Mouse (Mus musculus) skeletal muscle tissue, adult 2 months (tissue): Measurements from ENCODE around the gene Hist1h4f.
"Not testable (repeated sequence)": the region's sequence is repeated elsewhere in the genome, so short reads cannot be mapped to it uniquely, and the experiment has no call there.

Experiments used
- DNase-seq: peaks from one replicate; pipeline ENCODE4 v3.0.0-alpha.2; 2012; ENCODE audit warnings: low read depth, low spot score

The Hist1h4f gene

GRCm38 (mm10) chr13:23576351-23576881 is 25.0 kb upstream of the Hist1h4f start:
- DNase-seq = no peak

GRCm38 (mm10) chr13:23575864-23576313 is 24.4 kb upstream of the Hist1h4f start:
- not testable (repeated sequence) for DNase-seq

- DNase-seq = peak; percentile 71
These were observed 23.9 kb upstream of the Hist1h4f start, which contains the start of gene Hist1h3d for GRCm38 (mm10) chr13:23575271-23575851. TSS of gene Hist1h3d (plus strand) at chr13:23575763.

DNA sequence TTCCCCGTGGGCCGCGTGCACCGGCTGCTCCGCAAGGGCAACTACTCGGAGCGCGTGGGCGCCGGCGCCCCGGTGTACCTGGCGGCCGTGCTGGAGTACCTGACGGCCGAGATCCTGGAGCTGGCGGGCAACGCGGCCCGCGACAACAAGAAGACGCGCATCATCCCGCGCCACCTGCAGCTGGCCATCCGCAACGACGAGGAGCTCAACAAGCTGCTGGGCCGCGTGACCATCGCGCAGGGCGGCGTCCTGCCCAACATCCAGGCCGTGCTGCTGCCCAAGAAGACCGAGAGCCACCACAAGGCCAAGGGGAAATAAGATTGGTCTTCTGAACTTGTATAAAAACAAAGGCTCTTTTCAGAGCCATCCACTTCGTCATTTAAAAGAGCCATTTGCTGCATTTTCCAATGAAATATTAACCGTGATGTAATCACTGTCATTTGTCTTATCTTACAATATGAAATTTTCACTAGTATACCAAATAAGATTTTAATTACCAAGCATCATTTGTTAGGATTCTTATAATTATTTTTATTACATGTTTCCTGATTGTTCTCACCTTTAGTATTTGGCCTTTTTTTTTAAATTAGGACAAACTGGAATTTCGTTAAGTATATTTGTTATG is 23.2 kb upstream of the Hist1h4f start:
- DNase-seq = not testable (repeated sequence)

- DNase-seq = peak; percentile 91
These were observed 22.6 kb upstream of the Hist1h4f start, which contains the start of the genes Hist1h2bf and Hist1h2ad for GRCm38 (mm10) chr13:23573898-23574524. TSS of gene Hist1h2bf (minus strand) at chr13:23574196. TSS of gene Hist1h2ad (plus strand) at chr13:23574381.

DNA sequence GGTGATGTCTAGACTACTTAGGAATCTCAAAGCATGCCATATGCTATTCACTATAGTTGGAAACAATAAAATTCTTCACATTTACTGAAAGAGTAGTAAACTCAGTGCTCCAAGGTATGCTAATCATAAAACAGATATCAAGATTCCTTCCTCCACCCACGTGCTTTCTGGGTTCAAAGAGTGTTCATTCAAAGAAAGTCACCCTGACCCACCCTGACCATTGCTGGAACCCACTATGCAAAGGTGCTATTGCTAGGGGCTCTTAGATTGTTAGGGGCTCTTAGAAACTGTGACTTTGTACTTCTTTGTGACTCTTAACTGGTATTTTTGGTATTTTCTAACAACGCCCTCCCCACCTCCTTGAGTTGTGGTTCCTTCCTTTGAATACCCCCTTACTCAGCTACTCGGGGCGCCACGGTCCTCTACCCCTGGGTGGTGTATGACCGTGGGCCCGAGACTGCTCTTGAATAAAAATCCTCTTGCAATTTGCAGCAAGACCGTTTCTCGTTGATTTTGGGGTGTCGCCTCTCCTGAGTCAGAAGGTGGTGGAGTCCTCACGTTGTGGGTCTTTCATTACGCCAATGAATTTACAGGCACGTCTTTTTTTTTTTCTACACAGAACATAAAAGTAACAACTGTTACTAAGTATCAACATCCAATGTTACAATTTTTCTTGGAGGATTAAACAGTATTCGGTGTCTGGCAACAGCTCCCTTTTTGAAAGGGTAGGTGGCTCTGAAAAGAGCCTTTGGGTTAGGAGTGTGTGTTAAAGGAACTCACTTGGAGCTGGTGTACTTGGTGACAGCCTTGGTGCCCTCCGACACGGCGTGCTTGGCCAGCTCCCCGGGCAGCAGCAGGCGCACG is 21.8 kb upstream of the Hist1h4f start:
- not testable (repeated sequence) for DNase-seq

- DNase-seq = no peak
These were observed 21.0 kb upstream of the Hist1h4f start for GRCm38 (mm10) chr13:23572218-23573033.

DNA sequence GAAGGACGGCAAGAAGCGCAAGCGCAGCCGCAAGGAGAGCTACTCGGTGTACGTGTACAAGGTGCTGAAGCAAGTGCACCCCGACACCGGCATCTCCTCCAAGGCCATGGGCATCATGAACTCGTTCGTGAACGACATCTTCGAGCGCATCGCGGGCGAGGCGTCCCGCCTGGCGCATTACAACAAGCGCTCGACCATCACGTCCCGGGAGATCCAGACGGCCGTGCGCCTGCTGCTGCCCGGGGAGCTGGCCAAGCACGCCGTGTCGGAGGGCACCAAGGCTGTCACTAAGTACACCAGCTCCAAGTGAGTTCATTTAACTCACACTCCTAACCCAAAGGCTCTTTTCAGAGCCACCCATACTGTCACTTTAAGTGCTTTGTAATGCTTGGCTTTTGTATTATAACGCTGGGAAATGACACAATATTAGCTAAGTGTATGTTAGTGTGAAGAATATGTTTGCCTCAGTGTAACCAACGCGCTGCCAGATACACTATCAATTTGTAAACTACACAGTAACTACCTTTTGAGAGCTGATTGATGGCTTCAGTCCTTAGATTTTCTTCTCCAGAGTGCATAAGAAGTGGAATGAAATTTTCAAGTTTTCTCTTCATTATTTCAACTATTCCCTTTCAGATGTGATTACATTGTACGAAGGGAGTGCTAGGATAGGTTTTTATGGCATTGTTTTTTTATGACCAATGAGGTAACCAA is 20.2 kb upstream of the Hist1h4f start:
- DNase-seq = not testable (repeated sequence)

GRCm38 (mm10) chr13:23571022-23571503 is 19.6 kb upstream of the Hist1h4f start, which contains the start of the genes Hist1h2ae and Hist1h2bg:
TSS of gene Hist1h2ae (minus strand) at chr13:23571220.
TSS of gene Hist1h2bg (plus strand) at chr13:23571396.
- DNase-seq = peak; percentile 92

DNA sequence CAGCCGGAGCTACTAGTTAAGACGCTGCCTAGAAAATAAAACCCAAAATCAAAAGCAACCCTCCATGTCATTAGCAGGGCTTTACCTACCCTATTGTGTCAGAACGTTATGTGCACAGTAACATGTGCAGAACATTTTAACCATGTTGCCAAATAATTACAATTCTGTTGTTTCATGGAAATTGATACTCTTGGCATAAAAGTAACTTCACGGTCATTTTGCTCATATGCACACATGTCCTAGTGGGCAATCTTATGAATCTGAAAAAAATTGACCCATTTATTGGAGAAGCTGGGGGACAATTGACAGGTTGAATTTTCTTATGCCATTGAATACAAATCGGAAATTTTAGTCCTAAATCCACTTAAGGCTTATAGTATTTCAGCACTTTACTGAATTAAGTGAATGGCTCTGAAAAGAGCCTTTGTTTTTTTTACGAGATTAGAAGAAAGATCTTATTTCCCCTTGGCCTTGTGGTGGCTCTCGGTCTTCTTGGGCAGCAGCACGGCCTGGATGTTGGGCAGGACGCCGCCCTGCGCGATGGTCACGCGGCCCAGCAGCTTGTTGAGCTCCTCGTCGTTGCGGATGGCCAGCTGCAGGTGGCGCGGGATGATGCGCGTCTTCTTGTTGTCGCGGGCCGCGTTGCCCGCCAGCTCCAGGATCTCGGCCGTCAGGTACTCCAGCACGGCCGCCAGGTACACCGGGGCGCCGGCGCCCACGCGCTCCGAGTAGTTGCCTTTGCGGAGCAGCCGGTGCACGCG is 19.0 kb upstream of the Hist1h4f start:
- DNase-seq = not testable (repeated sequence)

GRCm38 (mm10) chr13:23564482-23564881 is 13.0 kb upstream of the Hist1h4f start:
- no peak for DNase-seq

DNA sequence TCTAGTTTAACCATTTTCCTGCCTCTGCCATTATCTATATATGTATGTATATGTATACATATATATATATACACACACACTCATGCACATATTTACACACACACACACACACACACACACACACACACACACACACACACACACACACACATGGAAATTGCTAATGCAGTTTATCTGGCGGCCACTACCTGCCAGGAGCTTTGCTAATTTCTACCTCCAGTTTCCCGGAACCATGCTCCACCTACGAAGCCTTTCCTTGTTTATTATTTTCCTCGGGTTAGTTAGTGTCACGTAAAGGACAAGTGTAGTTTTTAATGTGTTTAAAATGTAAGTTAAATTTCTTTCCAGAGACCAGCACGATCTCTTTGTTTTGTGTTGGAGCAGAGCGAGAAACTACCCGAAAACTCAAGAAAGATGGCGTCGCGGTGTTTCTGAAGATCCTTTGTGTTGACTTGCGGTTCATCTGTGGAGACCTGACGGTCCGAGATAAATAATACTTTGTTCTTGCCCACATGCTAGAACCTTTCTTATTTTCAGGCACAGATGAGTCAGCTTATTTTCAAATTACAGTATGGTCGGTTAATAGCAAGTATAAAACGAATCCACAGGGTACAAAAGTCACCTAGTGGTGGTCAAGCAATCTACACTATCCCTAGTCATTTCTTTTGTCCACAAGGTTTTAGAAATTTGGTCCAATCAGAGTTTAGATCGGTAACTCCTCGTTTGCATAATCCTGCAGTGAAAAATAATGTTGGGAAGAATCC is 11.4 kb upstream of the Hist1h4f start:
- DNase-seq = peak; percentile 46

- DNase-seq = peak; percentile 98
These were observed 10.6 kb upstream of the Hist1h4f start, which contains the start of gene Hist1h3e for GRCm38 (mm10) chr13:23561883-23562659. TSS of gene Hist1h3e (minus strand) at chr13:23562369.

DNA sequence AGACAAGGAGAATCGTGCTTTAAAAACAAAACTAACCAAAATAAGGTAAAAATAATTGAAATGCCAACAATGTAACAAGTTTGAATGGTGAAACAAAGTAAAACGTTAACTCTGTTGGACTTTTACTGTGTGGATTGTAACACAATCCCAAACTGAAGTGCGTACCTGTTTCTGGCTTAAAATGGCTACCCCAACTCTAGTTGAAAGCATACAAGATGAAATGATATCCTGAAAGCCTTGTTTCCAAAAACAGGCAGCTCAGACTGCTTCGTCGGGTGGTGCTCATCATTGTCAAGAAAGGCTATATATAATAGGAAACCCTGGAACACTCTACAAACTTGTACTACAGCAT is 10.1 kb upstream of the Hist1h4f start:
- not testable (repeated sequence) for DNase-seq

GRCm38 (mm10) chr13:23560699-23561098 is 9.3 kb upstream of the Hist1h4f start:
- DNase-seq = not testable (repeated sequence)

DNA sequence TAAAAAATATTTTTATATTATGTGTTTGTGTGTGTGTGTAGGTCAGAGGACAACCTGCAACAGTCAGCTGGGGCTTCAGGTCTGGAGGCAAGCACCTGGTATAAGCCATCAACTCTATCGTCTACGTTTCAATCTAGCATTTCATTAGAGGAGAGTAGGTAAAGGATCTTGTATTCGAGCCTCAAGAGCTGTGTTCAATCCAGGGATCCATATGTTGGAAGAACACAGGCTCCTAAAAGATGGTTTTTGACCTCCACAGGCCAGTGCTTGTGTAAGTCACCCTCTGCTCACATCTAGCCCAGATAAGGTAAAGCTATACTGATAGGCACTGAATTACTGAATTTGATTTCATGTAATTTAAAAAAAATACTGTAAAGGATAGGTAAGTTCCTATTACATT is 5.5 kb upstream of the Hist1h4f start:
- no peak for DNase-seq

DNA sequence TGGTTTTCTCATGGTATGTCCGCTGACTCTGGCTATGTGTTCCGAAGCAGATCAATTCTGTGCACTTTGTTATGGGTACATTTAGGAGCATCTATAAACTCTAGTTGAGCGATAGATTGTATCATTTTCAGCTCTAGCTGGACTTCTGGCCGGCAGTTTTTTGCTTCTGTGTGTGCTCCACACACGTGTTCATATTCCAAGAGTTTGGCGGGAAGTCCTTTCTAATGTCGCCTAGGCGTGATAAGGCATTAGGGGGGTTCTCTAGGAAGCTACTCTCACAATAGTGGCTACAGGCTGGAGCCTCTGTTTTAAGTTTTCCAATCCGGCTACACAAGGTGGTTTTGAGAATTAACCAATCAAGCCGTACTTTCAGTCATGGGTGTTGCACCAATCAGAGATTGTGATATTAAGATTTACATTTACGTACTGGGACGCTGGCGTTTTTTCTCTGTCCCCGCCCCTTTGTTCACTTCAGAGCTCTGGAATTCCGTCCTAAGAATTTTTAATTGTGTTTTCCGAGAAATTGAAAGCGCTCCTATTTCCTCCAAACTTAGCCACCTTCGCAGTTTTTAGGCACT is 4.5 kb upstream of the Hist1h4f start:
- peak; percentile 87 for DNase-seq
